Mouse (Mus musculus) frontal cortex, postnatal 14 days (tissue): ENCODE data around the gene Barx1.

Source experiments
- DNase-seq, 2 experiments: peaks; one replicate each; pipeline ENCODE4 v3.0.0; 2022; ENCODE audit warnings: low spot score in 2 of 2

The Barx1 gene

GRCm38 (mm10) chr13:48662431-48663143, at the start of gene Barx1:
Gene Barx1, plus strand, starts transcription at chr13:48662998.
- DNase-seq = no peak

DNA sequence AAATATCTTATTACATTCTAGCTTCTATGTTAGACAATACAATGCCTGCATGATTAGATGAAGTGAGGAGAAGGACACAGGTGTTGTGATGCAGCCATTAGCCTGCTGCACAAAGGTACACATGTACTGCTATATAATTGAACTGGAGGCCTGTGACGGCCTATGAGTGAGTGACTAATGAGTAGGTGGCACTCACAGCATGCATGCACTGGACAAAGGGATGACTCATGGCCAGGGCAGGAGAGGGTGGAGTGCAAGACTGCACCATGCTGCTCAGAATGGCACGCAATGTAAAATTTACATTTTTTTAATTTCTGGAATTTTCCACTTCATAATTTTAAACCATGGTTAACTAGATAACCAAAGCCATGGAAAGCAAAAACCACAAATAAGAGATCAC, 48.3 kb upstream of the Barx1 start:
- DNase-seq = no peak

DNA sequence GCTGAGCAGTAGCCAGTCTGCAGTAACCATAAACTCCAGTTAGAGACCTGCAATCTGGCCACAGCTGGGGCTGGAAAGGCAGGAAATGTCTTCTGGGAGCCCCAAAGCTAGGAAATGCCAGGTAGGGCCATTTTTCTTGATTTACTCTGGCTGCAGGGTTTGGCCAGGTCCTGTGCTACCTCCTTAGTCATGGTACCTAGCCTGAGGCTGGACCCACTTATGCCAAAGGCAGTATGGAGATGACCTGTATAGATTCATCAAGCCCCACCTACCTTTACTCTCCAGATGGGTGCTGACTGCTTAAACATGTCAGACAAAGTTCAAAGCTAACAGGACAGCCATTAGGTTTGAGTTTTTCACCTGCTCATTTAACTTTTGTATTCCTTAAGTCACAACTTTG, 45.0 kb upstream of the Barx1 start:
- DNase-seq = no peak

DNA sequence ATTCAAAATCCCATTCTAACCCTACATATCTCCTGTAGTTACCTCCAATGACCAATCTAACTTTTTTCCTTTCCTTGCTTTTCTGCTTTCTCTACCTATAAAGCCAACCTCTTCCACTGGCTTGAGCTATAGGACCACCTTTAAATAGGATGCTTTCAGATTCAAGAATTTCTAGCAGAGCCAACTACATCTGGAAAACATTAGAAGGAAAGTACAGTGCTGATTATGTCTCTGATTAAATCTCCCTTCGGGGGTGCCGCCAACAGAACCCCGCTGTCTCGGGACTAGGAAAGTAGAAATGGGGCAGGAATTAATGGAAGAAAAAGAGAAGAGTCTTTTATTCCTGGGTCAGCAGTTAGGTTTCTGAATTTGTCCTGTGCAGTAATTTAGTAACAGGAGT, 43.9 kb upstream of the Barx1 start:
- no peak for DNase-seq

DNA sequence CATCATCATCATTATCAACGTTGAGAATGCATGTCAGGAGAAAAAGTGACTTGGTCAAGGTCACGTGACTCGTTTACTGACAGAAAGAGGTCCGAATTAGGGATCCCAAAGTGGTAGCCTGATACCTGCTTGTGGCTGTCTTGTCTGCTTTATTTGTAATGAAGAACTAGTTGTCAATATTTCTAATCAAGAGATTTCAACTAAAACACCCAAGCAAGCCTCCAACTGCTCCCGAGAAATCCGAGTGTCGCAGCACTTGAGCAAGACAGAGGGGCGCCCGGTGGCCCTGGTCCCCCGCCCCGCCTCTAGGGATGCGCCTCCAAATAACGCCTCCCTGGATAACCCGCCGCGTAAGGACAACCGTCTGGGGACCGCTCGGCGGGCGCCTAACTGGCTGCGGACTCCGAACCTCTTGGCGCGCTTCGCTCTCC, 37.8 kb upstream of the Barx1 start:
- no peak for DNase-seq

DNA sequence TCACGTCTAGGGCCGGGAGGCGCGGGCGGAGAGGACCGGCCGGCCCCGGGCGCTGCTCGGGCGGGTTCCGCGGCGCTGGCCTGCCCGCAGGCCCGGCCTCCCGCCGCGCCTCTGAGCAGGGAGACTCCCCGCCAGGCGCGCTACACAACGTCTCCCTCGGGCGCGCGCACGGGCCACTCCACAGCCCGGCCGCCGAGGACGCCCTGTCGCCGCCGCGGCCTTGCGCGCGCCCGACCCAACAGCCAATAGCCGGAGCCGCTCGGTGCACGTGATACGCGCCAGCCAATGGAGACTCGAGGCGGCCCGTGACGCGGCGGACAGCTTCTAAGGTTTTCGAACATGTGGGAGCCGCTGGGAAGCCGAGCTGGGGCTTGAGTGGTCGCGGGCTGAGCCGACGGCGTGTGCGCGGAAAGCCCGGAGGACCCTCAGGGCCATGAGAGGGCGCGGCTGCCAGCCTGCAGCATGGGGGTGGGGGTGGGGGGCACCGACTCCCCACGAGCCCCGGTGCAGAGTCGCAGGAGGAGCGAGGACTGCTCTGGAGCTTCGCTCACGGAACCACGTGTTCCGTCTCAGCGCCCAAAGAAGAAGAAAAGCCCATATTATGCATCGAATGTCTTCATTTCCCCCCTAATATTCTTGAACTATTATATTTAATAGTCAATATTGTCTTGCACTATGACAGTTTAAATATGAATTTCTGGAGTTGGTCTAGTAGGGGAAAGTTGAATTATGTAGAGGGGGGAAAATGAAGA, 37.2 kb upstream of the Barx1 start, which contains the start of gene Ptpdc1:
Ptpdc1 (minus strand) TSS at position 232 of the 752 bp plus-strand sequence.
- peak; percentile 93 to 98 for DNase-seq

DNA sequence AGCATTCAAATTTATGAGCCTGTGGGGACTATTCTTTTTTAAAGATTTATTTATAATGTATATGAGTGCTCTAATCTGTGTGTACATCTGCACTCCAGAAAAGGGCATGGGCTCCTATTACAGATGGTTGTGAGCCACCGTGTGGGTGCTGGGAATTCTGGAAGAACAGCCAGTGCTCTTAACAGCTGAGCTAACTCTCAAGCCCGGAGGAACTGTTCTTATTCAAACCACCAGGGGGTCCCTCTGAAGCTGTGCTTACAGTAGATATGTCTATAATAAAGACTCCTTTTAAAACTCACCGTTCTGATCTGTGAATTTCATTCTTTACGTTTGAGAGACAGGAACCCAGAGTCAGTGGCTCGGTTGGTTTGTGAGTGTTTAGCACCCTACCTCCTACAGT, 31.1 kb upstream of the Barx1 start:
- DNase-seq = no peak

DNA sequence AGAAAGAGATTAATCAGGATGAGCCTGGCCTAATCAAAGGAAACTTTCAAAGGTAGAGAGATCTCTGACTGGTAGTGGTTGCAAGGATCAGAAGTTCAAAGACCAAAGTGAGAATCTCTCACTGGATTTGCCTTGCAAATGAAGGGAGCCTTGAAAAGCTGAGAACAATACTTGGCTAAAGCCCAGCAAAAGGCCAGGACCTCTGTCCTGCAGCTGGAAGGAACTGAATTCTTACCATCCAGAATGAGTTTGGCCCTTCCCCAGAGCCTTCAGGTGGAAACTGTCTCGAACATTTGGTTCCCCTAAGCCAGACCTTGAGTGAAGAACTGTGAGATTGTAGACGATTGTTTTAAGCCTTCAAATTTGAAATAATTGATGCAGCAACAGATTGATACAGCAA, 25.1 kb upstream of the Barx1 start:
- DNase-seq = no peak

- DNase-seq = peak; percentile 34 to 58
Measured at GRCm38 (mm10) chr13:48639570-48639969, 23.2 kb upstream of the Barx1 start.

GRCm38 (mm10) chr13:48643072-48643471, 19.7 kb upstream of the Barx1 start:
- no peak for DNase-seq

- DNase-seq = no peak
Measured at GRCm38 (mm10) chr13:48643991-48644390, 18.8 kb upstream of the Barx1 start.

- DNase-seq = no peak
Measured at GRCm38 (mm10) chr13:48646696-48647095, 16.1 kb upstream of the Barx1 start.

DNA sequence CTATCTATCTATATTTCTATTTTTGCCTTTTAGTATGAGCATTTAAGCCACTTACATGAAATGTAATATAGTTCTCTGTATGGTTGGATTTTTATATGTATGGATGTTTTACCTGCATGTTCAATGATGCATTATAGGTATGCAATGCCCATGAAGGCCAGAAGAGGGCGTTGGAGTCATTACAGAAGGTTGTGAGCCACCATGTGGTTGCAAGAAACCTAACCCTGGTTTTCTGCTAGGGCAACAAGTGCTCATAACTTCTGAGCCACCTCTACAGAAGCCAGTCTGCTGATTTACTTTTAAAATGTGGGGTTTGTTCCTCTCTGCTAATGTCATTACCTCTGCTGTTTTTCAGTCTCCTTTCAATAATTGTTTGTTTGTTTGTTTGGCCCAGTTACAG, 12.2 kb upstream of the Barx1 start:
- DNase-seq = no peak

GRCm38 (mm10) chr13:48651132-48652065, 11.4 kb upstream of the Barx1 start:
- DNase-seq = no peak

- DNase-seq = peak in 1 of 2 experiments; percentile 63
Measured at GRCm38 (mm10) chr13:48653788-48654770, 8.7 kb upstream of the Barx1 start.

DNA sequence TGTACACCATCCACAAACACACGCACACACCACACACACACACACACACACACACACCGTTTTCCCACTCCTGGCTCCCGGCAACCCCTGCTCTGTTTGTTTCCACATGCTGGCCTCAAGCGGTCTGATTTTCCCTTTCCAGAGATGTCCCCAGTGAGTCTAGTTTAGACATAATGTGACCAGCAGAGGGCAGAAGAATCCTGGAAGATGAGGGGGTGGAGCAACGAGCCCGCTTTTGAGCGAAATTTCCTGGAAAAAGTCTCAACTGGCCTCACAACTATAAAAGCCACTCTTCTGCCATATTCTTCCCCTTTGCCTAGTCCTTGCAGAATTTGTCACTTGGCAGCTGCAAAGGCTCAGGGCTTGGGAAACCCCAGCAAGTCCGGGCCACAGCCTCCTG, 7.2 kb upstream of the Barx1 start:
- peak in 1 of 2 experiments; percentile 43 for DNase-seq

DNA sequence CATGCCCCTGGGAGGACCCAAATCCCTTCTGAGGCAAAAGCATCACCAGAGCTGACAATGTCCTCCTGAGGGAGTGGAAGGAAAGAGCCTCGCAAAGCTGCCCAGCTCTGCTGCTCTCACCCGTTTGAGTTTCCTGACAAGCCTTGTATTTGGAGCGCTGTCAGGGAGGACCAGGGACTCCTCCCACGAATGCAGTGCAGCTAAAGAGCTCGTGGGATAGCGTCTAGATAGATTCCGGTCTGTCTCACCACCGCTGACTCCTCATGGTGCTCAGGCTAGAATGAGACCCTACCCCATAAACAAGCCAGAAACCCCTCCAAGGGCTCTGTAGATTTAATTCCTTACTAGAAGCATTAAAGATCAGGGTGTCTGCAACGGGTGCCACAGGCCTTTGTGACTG, 5.0 kb upstream of the Barx1 start:
- no peak for DNase-seq

- no peak for DNase-seq
Measured at GRCm38 (mm10) chr13:48658588-48659253, 4.1 kb upstream of the Barx1 start.

DNA sequence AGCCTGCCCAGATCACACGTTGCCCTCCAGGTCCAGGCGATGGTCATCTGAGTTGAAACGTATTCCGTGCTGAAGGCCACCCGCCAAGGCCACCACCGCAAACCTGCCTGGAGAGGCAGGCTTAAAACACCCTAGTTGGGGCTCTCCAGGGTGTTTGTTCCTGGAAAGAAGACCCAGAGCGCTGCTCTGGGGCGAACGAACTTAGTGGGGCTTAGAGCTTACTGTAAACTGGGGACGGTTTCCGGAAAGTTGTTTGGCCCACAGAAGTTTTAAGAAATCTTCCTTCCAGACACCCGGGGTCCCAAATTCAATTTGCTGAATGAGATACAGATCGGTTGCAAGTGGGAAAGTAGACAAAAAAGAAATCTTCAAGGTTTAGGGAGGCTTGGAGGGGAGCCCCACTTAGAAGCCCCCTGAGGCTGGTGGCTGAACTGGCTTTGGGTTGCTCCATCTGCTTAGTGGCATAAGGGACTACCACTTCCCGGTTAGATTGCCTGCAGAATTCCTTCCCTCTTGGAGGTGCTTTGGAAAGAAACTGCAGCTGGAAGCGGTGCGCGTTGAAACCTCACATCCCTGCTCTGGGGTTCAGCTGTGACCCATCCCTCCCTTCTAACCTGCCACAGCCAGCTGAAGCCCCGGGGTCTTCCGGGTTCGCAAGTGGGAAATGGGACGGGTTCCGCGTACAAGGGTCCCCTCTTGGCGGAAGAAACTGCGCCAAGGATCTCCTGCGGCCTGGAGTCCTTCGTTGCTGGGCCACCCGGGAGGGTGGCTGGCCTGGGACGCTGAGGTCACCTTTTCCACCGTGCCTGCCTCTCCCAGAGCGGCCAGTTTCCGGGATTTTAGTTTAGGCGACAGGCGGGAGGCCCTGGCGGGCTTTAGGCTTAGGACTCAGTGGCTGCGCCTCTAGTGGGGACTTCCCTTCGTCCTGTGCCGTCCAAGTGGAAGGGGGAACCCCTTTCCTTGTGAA, 3.3 kb upstream of the Barx1 start:
- DNase-seq = no peak
